ENCODE assay signal across 20 mouse cellular contexts in genomic region chr10:60200996-60201395, GRCm38 (mm10). TPM values are rescaled to one million over a fixed set of nuclear protein-coding genes. Genes with fewer than 3 reads are reported as not detected.
A peak's percentile ranks its signal among the peaks of the same experiment; 100 is the strongest.
DNase-seq lines count a peak whose midpoint lies in the region; ATAC-seq and TF ChIP-seq lines count a peak whose summit lies in the region.
"Had no signal": no experiment of that assay in that cellular context is flagged by ENCODE, and none has a peak within 500 bp of the region (broad histone marks: within the 10 kb centered on the region; RNA-seq: fewer than 3 reads in every experiment).

No protein-coding gene starts in this region.

- H3K4me3 ChIP-seq in lung, adult 2 months (replicated peaks; ENCODE audit: extremely low read depth, low read depth, low read length), result no peak overlapping the region
- H3K4me3 ChIP-seq: embryonic facial prominence, embryonic 15.5 days; layer of hippocampus, adult 2 months; liver, embryonic 15.5 days; midbrain, embryonic 13.5 days had no signal

- ATAC-seq in megakaryocyte-erythroid progenitor cell, adult 5-6 weeks (replicated peaks; ENCODE audit: low FRiP score, low TSS enrichment, poor library complexity, severe bottlenecking), result no peak
- ATAC-seq: midbrain, embryonic 13.5 days had no signal

- no peak for TF ChIP-seq POLR2A in lung, adult 2 months (IDR thresholded peaks at IDR 0.05; ENCODE audit: borderline replicate concordance, extremely low read depth, low read depth, low read length)

- H3K4me1 ChIP-seq in lung, adult 2 months (ENCODE audit: control insufficient read depth, insufficient read depth, low read length), result peaks cover 4% of the 10 kb centered on the region; the same call in 1 of the 2 replicates
- H3K4me1 ChIP-seq: liver, embryonic 15.5 days had no signal

- 65% methylated on average over 6 of the region's 6 CpGs for WGBS in lung, adult 2 months

- TF ChIP-seq CTCF in lung, adult 2 months (IDR thresholded peaks at IDR 0.05; ENCODE audit: insufficient read depth, low read length), result no peak

- DNase-seq in gastrocnemius, adult 18-20 months (ENCODE audit: low spot score), result peak; percentile 49
- no peak for DNase-seq in gastrocnemius, postnatal 10 days
- DNase-seq in lung, postnatal 10 days, result peak; percentile 56
- DNase-seq in lung, adult 2 months, result no peak
- DNase-seq in adrenal gland, postnatal 14 days, result peak; percentile 67
- peak; percentile 66 for DNase-seq in skeletal muscle tissue, adult 2 months (ENCODE audit: low read depth, low spot score)
- DNase-seq: B cell, adult 2 months; cerebellum, postnatal 10 days; gastrocnemius, postnatal 36 days; heart, postnatal 10 days; kidney, adult 8-10 months; kidney, postnatal 14 days; layer of hippocampus, postnatal 36 days; retina, postnatal 1 day; right cerebral cortex, postnatal 4 days had no signal

RNA-seq across cellular contexts. Expression of gene Chst3, which starts 18.1 kb away (rescaled TPM):
- total RNA-seq in gastrocnemius, adult 18-20 months (2021), result under 1 TPM; 0.27 to 0.40 TPM
- 1 to 10 TPM; 1.9 to 2.1 TPM for total RNA-seq in gastrocnemius, postnatal 10 days (2021)
- polyA plus RNA-seq in lung, adult 2 months (2012; rRNA removed), result 21.7 and 23.9 TPM in 2 replicates
- total RNA-seq in adrenal gland, postnatal 14 days (2021), result 2.0 and 5.4 TPM in 2 replicates
- total RNA-seq in megakaryocyte-erythroid progenitor cell, adult 5-6 weeks (2014; fragmentation: Nextera tagmentation), result 0.40 and 5.4 TPM in 2 replicates
- total RNA-seq in megakaryocyte-erythroid progenitor cell, adult 5-6 weeks (2017), result 0.11 TPM in 1 of 2 replicates, not detected in the other

Comparison
In these comparisons a context has a peak if more than half of its experiments do, and no peak if none do; other contexts are left out.
1. DNase-seq: peak in gastrocnemius, adult 18-20 months (single experiment), lung, postnatal 10 days (single experiment), adrenal gland, postnatal 14 days (single experiment) and skeletal muscle tissue, adult 2 months (single experiment); none in gastrocnemius, postnatal 10 days (single experiment) and lung, adult 2 months (single experiment).